Mouse (Mus musculus) lung, postnatal 4 days (tissue): ENCODE data around the gene Zzz3.

Experiments
- DNase-seq, 2 experiments: peaks; one replicate each; pipeline ENCODE4 v3.0.0; 2021

The Zzz3 gene

DNA sequence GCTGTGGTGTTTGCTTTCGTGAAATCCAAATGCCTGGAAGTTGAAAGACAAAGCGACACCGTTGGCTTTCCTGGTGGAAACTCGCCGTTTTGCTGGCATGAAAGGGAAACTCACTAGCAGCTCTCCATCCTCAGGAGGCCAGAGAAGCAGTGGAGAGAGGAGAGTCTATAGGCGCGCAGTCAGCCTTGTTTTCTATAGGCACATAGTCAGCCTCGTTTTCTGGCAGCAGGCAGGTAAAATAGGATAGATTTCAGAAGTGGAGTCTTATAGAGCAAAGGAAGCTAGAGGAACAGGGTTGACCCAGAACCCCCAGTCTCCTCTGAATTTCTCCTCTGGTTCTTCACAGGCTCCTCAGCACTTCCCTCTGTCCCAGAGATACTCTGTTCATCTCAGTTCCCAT is 72.8 kb downstream of the Zzz3 start:
- no peak for DNase-seq

DNA sequence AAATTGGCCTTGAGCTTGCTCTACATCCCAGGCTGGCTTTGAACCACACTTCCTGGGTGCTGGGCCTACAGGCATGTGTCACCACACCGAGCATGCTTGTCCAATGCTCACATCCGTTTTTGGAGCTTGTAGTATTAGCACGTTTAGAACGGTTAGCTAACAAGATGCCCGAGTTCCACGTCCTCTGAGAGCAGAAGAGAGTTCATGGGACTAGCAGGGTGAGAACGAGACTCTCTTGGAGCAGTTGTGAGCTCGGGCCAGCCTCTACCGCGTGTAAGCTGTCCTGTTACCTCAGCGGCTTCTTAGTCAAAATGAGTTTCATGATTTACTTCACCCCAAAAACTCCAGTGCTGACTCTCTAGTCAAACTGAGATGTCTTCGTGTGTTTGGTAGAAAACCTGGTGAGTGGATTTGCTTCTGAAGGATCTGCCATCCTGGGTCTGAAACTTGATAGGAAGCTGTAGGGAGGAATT is 73.3 kb downstream of the Zzz3 start:
- DNase-seq = no peak

DNA sequence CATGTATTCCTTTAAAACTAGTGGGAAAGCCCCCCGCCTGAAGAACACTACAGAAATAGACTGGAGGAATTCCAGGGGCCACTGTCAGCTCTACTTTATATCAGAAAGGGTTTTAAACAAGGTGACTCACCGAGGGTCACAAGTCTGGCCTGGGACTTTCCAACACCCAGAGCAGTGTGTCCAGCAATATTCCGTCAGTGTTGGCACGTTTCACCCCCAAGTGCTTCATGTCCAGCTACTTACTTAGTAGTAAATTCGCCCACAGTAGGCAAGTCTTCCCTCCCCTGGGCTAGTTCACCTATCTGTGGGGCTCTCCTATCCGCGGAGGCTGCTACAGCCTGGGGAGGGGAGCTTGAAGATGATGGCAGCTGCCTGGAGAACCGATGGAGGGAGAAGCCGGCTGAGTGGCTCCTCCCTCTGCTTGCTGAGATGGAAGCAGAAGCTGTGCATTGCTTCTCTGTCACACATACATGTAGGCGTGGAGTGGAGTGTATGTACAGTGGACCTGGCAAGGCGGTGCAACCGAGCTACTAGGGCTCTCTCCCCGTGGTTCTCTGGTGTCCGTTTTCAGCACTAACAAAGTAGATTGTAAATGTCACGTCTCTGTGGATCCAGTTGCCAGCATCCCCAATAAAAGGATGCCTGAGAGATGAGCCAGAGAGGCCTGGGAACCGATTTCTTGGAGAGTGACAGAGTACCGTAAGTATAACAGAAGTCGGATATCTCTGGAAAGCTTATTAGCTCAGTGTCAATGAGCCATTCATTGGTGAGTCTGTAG is 74.3 kb downstream of the Zzz3 start:
- no peak for DNase-seq

DNA sequence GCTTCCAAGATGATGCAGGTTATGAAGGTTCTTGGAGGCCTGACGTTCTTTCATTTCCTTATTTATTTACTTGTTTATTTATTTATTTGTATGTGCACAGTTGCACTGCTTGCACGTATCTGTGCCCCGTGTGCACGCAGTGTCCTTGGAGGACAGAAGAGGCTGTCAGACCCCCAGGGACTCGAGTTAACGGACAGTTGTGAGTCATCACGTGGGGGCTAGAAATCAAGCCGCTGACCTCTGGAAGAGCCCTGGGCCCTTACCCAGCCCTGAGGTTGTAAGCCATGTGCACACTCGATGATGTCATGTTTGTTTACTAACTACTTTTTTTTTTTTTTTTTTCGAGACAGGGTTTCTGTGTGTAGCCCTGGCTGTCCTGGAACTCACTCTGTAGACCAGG is 75.1 kb downstream of the Zzz3 start:
- DNase-seq = no peak

DNA sequence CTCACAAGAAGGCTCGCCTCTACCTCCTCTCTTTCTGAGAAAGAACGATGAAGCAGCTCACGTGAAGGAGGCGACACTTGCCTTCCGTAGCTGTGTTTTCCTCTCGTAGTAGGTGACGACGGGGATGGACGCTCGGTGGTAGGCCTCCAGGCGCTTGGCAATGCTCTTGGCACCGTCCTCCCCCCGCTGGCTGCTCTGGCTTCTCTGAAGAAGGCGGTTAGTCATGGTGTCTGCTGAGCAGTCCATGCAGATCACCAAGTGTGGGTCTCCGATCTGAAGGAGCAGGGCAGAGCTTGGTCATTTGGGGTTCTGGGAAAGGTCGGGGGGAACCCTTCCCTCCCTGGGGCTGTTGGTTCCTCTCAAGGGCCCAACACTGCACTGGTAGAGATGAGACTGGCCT is 77.4 kb downstream of the Zzz3 start:
- DNase-seq = no peak

DNA sequence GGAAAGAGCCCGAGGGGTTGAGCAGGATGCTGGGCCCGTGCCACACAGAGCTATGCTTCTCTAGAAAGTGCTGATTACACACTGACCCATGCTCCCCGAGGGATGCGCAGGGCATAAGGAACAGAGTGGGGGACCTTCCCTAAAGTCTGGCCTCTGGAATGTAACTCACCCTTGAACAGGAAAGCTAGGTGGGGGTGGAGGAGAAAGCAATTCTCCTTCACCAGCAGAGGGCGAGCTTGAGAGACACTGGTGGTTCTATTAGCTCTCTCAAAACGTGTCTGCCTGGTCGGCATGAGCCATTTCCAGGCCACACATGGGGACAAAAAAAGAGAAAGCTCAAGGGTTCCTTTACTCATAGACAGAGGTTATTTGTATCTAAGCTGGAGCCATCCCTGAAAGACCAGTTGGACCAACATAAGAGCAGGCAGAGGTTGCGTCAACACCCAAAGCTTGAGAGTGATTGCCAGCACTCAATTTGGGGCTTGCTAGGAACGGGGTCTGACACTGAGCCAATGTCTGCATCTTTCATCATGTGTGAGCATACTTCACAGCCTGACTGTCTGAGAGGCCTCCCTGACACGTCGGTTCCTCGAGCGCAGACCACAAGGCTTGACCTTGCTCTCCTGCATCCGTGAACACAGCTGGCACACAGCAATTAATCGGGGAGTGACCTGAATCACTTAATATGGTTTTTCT is 79.5 kb downstream of the Zzz3 start:
- DNase-seq = peak; percentile 73 to 74

DNA sequence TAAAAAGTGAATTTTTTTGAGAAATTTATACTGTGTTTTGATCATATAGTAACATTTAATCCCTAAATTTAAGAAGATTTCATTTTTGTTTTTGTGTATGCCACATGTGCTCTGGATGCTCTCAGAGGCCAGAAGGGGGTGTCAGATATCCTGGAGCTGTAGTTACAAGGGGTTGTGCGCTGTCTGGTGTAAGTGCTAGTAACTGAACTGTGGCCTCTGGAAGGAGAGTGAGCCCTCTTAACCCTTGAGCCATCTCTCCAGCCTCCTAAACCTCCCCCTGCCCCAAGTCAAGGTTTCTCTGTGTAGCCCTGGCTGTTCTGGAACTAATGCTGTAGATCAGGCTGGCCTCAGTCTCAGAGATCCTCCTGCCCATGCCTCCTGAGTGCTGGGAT is 80.0 kb downstream of the Zzz3 start:
- DNase-seq = no peak

DNA sequence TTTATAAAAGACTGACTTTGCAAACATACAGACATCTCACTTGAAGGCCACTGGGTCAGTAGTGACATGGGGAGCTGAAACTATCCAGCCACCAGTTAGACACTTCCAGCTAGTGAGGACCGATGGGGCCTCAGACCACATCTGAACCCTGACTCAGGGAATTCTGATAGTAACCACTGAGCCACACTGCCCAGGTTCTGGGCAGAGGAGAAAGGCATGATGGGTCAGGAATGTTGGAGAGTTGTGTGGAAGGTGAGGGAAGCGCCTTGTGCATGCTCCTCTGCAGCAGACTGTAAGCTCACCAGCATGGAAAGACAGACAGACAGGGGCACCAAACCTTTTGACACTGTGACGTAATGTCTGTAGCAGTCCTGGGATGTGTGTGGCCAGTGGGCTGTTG is 80.6 kb downstream of the Zzz3 start:
- no peak for DNase-seq

DNA sequence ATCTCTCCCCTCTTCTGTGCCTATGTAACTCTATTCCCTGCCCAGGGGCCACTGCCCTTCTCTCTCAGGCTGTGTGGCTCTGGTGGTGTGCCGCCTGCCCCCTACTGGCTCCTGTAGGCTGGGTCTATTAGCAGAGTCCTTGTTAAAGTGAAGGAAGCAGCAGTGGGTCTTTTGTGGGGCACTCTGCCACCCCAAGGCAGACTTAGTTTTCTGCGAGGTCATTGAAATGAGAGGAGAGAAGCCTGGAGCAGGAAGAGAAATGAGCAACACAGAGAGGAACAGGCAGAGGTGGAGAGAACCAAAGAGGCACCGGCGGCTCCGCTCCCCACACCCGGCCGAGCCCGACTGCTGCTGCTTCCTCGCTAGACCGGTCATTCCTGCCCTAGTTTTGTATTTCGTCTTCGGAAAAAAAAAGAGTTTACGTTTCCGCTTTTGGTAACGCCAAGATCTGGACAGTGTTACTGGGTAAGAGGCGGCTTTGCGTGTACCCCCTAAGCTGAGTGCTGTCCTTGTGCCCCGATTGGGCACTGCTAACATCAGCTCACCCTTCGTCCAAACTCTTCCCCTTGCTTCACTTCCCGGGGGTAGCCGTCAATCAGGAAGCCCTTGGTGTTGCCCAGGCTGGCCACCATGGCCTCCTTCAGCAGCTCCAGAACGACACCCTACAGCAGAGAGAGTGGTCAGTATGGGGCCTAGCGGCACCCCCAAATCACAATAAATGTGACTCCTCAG is 82.7 kb downstream of the Zzz3 start:
- peak; percentile 77 to 81 for DNase-seq

DNA sequence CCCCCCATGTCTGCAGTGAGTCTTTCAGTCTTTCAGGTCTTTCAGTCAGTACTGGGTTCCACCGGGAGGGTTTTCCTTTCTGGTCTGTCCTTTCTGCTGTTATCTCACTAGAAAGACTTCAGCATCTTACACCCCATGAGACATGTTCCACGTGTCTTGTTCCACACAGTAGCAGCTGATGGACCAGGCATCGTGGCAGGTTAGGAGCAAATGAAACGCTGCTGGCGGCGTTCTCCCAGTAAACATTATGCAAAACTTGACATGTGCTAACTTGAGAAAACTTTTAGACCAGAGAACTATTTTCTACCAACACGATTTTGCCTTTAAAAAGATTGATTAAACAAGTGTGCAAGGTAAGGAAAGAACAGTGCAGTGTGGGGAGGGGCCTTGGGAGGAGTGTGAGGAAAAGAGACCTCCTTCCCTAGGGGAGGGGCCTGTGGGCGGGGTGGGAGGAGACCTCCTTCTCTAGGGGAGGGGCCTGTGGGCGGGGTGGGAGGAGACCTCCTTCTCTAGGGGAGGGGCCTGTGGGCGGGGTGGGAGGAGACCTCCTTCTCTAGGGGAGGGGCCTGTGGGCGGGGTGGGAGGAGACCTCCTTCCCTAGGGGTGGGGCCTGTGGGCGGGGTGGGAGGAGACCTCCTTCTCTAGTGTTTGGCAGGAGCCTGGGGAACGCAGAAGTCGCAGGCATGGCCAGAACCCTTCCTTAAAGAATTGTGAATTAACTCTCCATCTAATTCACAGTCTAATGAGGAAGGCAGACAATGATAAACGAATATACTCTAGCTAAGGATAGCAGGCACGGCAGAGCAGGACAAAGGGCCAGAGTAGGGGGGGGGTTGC is 83.5 kb downstream of the Zzz3 start:
- peak; percentile 60 for DNase-seq

DNA sequence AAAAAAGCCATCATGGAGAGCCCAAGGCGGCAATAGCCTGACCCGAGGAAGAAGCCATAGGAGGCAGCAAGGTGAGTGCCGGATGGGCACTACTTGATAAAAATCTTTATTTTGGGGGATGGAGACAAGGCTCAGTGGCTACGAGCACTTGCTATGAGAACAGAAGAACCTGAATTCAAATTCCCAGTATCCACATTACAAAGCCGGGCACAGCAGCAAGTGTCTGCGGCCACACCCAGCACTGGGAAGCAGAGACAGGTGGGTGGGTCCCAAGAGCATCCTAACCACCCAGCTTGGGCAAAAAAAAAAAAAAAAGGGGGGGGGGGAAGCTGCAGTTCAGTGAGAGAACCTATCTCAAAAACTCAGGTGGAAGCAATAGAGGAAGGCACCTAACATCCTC is 85.1 kb downstream of the Zzz3 start:
- DNase-seq = no peak

DNA sequence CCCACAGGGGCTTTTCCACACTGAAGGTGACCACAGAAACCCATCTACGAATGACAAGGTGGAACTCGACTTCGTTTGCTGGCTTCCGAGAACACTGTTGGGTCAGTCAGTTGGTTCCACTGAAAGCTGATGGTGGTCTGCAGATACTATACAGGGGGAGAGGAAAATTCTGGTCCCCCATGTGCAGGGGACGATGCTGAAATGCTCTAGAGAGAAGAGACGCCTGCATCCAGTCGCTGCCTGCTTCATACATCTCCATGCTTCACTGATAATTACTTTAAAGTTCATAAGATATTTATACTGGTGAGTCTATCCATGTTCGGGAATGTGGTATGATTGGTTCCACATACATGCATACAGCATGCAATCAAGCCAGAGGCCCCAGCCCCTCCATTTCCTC is 86.9 kb downstream of the Zzz3 start:
- DNase-seq = no peak

DNA sequence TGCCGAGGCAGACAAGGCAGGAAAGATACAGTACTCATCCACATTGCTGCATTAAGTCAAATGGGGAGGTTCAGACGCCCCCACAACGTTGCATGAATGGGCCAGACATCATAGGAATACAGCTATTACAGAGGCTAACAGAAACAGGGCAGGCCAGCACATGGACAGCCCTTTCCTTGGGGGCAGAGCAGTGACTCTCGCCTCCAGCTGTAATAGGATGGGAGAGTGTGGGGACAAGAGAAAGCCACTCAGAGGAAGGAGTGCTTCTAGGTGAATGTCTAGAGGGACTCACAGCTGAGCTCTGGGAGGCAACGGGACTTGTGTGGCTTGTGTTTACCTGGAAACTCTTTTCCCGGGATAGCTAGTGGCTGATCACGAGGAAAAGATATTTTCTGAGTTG is 88.5 kb downstream of the Zzz3 start:
- DNase-seq = no peak

DNA sequence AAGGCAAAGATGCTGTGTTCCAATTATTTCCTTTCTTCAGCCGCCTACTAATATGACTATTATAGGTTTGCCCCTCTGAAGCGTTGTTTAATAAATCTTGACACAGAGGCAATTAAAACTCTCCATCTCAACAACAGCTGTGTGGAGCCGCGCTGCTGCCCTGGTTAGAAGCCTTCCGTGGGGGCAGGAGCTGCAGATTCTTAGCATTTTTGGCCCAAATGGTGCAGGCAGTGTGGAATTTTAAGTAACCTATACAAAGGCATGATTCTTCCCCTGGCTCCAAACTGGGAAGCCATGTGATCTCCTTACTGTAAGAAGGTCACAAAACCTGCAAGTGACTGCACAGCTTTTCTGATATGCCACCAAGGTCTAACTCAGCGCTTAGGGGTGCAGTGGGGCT is 88.9 kb downstream of the Zzz3 start:
- peak in 1 of 2 experiments; percentile 24 for DNase-seq

DNA sequence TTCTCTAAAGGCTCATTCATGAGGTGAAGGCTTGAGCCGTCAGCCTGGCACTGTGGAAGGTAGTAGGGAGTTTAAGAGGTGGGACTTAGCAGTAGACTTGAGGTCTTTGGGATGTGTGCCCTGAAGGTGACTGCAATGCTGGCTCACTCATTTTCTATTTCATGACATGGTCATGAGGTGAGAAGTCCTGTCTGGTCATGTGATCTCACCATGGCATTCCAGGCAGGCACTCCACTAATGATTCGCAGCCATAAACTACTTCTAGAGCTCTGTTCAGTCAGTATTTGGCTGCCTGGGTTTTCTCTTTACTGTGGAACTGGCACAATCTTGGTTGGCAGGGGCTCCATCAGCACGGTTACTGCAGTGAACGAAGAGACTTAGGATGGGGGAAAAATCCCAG is 93.7 kb downstream of the Zzz3 start:
- no peak for DNase-seq

DNA sequence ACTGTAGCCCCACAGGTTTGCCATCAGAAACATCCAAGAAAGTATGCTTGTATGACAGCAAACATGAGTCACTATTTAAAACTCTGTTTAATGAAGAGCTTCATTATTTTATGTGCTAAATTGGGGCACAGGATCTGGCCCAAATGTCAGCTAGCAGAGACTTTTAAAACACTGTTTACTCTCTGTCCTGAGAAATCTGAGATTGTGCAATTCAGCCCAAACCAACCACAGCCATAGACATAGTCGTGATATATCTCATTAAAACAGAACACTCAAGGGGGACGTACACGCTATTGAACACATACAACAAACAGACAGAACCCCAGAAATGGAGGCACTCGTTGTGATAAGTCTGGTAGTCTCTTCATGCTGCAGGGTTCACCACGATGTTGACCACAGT is 95.2 kb downstream of the Zzz3 start:
- DNase-seq = no peak

DNA sequence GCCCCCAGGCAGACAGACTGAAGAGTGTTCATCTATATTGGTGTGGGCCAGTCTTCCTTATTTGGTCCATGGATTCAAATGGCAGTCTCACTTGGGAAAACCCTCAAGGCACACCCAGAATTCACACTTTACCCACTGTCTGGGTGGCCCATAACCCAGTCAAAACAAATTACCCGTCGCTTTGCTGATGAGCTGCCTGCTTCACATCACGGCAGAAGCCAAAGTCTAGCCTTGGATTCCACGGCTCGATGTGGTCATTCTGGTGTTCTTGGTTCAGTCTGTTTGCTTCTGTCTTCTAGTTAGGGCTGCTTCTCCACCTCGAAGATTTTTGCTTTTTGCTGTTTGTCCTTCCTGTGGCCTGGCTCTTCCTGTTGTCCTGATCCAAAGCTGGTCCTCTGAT is 97.0 kb downstream of the Zzz3 start:
- peak; percentile 28 to 53 for DNase-seq

DNA sequence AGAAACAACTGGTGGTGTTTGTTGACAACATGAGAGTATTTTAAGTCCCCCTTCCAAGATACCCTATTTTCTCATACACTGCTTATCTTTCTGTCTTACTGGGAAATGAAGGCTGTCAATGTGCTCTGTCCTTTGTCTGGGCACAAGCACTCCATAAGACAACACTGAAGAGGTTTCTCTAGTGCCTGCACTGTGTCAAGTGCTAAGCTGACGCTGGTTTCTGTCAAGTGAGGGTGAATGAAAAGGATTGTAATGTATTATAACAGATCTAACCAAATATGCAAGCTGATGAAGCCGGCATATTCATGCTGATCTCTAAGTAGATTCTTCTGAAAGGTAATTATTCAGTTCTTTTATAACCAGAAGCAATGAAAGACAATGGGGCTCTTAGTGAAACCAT is 98.5 kb downstream of the Zzz3 start:
- no peak for DNase-seq

DNA sequence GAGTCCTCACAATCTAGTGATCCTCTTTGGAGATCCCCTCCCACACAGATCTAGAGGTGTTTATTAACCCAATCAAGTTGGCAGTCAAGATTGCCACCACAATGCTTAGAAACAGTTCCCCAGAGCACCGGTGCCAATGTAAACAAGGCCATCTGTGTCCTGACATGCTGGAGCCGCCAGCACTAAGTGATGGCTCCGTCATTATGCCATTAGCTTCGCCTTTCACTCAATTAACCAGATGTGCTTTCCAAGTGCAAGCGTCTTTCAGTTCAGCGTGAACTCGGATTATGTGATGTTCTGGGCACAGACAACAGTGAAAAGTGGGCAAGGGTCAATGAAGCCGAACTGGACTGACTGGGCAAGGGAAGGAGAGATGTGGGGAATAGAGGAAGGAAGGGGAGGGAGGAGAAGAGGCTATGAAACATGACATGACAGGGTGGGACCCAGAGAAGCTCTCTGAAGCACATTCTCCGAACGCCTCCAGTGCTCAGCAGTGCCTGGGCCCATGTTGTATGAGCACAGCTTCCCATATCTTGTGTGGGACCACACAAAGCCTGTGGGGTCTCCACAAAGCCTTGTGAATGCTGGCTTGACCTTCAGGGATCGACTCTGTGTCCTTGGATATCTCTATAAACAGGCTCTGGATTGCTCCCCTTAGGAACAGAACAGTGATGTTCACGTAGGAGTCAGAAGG is 99.5 kb downstream of the Zzz3 start:
- DNase-seq = peak; percentile 27 to 55

DNA sequence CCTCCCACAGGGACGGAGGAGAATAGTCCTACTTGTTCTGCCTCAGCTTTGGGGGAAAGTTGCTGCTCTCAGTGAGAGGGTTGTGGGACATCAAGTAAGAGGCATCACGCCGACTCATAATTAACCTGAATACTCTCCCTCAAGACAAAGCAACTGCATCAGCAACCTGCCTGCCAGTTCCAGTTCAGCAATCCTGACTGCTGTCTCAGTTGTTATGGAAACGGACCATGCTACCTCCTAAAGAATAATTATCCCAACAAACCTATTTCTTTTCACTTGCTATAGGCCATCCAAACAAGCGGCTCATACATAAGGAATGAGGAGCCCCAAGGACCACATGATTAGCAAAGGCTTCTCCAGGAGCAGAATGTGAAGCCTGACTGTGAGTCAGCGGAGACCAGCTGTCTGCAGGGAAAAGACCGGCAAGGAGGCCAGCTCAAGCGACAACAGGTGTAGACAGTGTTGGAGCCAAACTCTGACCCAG is 100.2 kb downstream of the Zzz3 start:
- peak in 1 of 2 experiments; percentile 9 for DNase-seq

DNA sequence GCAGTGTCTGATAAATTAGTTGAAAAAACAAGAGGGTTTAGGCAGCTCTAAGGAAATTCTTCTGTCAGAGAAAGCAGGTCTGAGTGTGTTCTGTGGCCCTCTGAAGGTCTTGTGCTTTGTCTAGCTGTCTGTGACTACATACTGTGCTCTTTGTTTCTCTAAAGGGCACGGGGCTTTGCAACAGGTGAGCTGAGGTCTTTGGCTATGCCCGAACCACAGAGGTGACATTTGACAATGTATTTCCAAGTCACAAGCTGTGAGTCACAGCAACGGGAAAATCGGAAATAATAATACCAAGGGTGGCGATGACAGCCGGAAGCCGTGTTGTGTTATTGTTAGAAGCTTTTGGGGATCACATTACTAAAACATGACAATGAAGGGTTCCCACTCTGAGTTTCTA is 101.8 kb downstream of the Zzz3 start:
- DNase-seq = no peak

DNA sequence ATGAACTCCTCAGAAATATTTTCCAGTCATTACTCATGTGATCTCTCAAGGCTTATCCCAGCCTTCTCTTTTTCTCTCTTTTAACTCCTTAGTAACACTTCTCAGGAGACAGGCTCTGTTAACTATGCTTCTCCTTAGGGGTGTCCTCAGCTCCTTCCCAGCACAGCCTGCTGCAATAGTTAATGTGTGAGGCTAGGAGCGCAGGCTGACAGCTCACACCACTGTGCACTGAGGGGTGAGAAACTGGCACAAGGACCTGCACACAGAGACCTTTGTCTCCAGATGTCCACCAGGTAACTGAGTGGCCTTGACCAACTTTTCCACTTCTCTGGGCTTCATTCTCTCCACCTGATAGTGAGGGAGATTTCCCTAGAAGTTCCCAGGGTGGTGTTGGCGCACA is 102.6 kb downstream of the Zzz3 start:
- no peak for DNase-seq
